Mouse (Mus musculus) limb, embryonic 11.5 days (tissue): ENCODE measurements around the gene Dtd1. TPM values are rescaled to one million over a fixed set of nuclear protein-coding genes. Genes with fewer than 3 reads are reported as not detected.

Experiments
- ATAC-seq: fragments of 200-750 bp; cut with Nextera tagmentation; 2 replicates; pipeline ENCODE4 v1.8.0; 2017; ENCODE audit warnings: low read depth; ENCODE audit not compliant: insufficient number of reproducible peaks, low FRiP score, low TSS enrichment
- DNase-seq: peaks from one replicate; pipeline ENCODE4 v3.0.0-alpha.2; 2015; ENCODE audit warnings: low spot score
- H3K27ac ChIP-seq: fragments of 300-500 bp; sonication (generic); replicated peaks from 2 replicates; pipeline ENCODE4 v1.5.1; 2014; ENCODE audit warnings: low read depth, mild to moderate bottlenecking, low read length
- H3K27me3 ChIP-seq: fragments of 300-500 bp; sonication (generic); 2 replicates; pipeline ENCODE4 v1.6.1; 2014; ENCODE audit warnings: mild to moderate bottlenecking, low read length, mixed read lengths; ENCODE audit not compliant: control insufficient read depth, insufficient read depth
- H3K36me3 ChIP-seq: fragments of 300-500 bp; sonication (generic); 2 replicates; pipeline ENCODE4 v1.6.1; 2014; ENCODE audit warnings: mild to moderate bottlenecking, low read length, moderate library complexity, mixed read lengths; ENCODE audit not compliant: control insufficient read depth, insufficient read depth
- H3K4me1 ChIP-seq: fragments of 300-500 bp; sonication (generic); 2 replicates; pipeline ENCODE4 v1.6.1; 2014; ENCODE audit warnings: low read length, mixed read lengths; ENCODE audit not compliant: control insufficient read depth, insufficient read depth
- H3K4me2 ChIP-seq: fragments of 300-500 bp; sonication (generic); 2 replicates; pipeline ENCODE4 v1.6.1; 2014; ENCODE audit warnings: low read depth, mild to moderate bottlenecking, moderate library complexity; ENCODE audit not compliant: severe bottlenecking
- H3K4me3 ChIP-seq: fragments of 300-500 bp; sonication (generic); 2 replicates; pipeline ENCODE4 v1.5.1; 2014; ENCODE audit warnings: low read depth, low read length
- H3K9ac ChIP-seq: fragments of 300-500 bp; sonication (generic); 2 replicates; pipeline ENCODE4 v1.6.1; 2014; ENCODE audit warnings: mild to moderate bottlenecking, low read length
- H3K9me3 ChIP-seq: fragments of 300-500 bp; sonication (generic); 2 replicates; pipeline ENCODE4 v1.6.1; 2016; ENCODE audit warnings: low read length; ENCODE audit not compliant: control insufficient read depth
- WGBS: fragments of 180-500 bp; shearing (Covaris S2); extraction: QIAGEN DNeasy Blood & Tissue Kit; methylation state at CpG from one replicate; pipeline ENCODE4 v1.1.7; 2014; 5-methylcytosine and 5-hydroxymethylcytosine counted together
- polyA plus RNA-seq: library from polyadenylated mRNA; unstranded; fragments of >200 nt; fragmentation: Nextera tagmentation; extraction: Ambion mirVana; gene quantifications from 2 replicates; pipeline ENCODE4 v1.2.1, GENCODE M21; 2014

The Dtd1 gene
- polyA plus RNA-seq, 1 experiment from 2014 or later, result 40.7 TPM

- no peaks in the 10 kb centered on the region for H3K9me3 ChIP-seq
- H3K4me1 ChIP-seq, result peaks cover 24% of the 10 kb centered on the region
- no peak overlapping the region for H3K4me2 ChIP-seq
- WGBS, result 35% methylated on average over 2 of the region's 2 CpGs
- H3K36me3 ChIP-seq, result no peaks in the 10 kb centered on the region
- H3K27me3 ChIP-seq, result no peaks in the 10 kb centered on the region
- H3K9ac ChIP-seq, result no peak overlapping the region
- no peak overlapping the region for H3K4me3 ChIP-seq
- DNase-seq (no peak), ATAC-seq (peak; percentile 40; the same call in 1 of the 2 replicates)
- peak overlapping the region; percentile 16; the same call in 1 of the 2 replicates for H3K27ac ChIP-seq
Observed at GRCm38 (mm10) chr2:144677229-144677571, 77.5 kb downstream of the Dtd1 start.

GRCm38 (mm10) chr2:144678779-144679178, 79.1 kb downstream of the Dtd1 start:
- peaks cover 24% of the 10 kb centered on the region for H3K4me1 ChIP-seq
- WGBS, result 62% methylated on average over 6 of the region's 6 CpGs

GRCm38 (mm10) chr2:144679394-144679793, 79.7 kb downstream of the Dtd1 start:
- Histone ChIP-seq H3K27me3 (no peaks in the 10 kb centered on the region), H3K4me3 (no peak overlapping the region), H3K4me1 (peaks cover 27% of the 10 kb centered on the region), H3K27ac (no peak overlapping the region), H3K9me3 (no peaks in the 10 kb centered on the region), H3K4me2 (no peak overlapping the region), H3K9ac (no peak overlapping the region), H3K36me3 (no peaks in the 10 kb centered on the region)
- no peak for ATAC-seq
- DNase-seq, result peak; percentile 33
- WGBS, result 34% methylated on average over 3 of the region's 3 CpGs

More at GRCm38 (mm10) chr2:144678779-144679178, 79.1 kb downstream of the Dtd1 start:
- Histone ChIP-seq H3K36me3 (no peaks in the 10 kb centered on the region), H3K27me3 (no peaks in the 10 kb centered on the region), H3K4me3 (no peak overlapping the region), H3K9me3 (no peaks in the 10 kb centered on the region), H3K9ac (no peak overlapping the region), H3K27ac (no peak overlapping the region), H3K4me2 (no peak overlapping the region)
- no peak for DNase-seq
- ATAC-seq, result no peak

GRCm38 (mm10) chr2:144692219-144692732, 92.6 kb downstream of the Dtd1 start:
- Histone ChIP-seq H3K27me3 (no peaks in the 10 kb centered on the region), H3K27ac (no peak overlapping the region), H3K9me3 (no peaks in the 10 kb centered on the region), H3K9ac (no peak overlapping the region), H3K36me3 (no peaks in the 10 kb centered on the region), H3K4me2 (no peak overlapping the region), H3K4me1 (no peaks in the 10 kb centered on the region), H3K4me3 (no peak overlapping the region)
- ATAC-seq (0 out of 2 replicates have a peak, but pooled peaks have one; percentile 3), DNase-seq (no peak)
- WGBS, result 85% methylated on average over 8 of the region's 8 CpGs

- WGBS, result 87% methylated on average over 2 of the region's 2 CpGs
- Histone ChIP-seq H3K4me3 (no peak overlapping the region), H3K9ac (no peak overlapping the region), H3K9me3 (no peaks in the 10 kb centered on the region), H3K4me2 (no peak overlapping the region), H3K27ac (no peak overlapping the region), H3K36me3 (no peaks in the 10 kb centered on the region), H3K27me3 (no peaks in the 10 kb centered on the region), H3K4me1 (no peaks in the 10 kb centered on the region)
- DNase-seq (no peak), ATAC-seq (0 out of 2 replicates have a peak, but pooled peaks have one; percentile 17)
Observed at GRCm38 (mm10) chr2:144692777-144693176, 93.1 kb downstream of the Dtd1 start.

GRCm38 (mm10) chr2:144694923-144695322, 95.2 kb downstream of the Dtd1 start:
- H3K4me1 ChIP-seq, result no peaks in the 10 kb centered on the region
- 98% methylated on average over 2 of the region's 2 CpGs for WGBS
- H3K4me3 ChIP-seq, result no peak overlapping the region
- H3K36me3 ChIP-seq, result no peaks in the 10 kb centered on the region
- no peak overlapping the region for H3K9ac ChIP-seq
- H3K9me3 ChIP-seq, result no peaks in the 10 kb centered on the region
- H3K4me2 ChIP-seq, result no peak overlapping the region
- no peak for DNase-seq
- H3K27ac ChIP-seq, result no peak overlapping the region
- no peaks in the 10 kb centered on the region for H3K27me3 ChIP-seq
- no peak for ATAC-seq

- Histone ChIP-seq H3K4me2 (no peak overlapping the region), H3K9ac (no peak overlapping the region), H3K27me3 (no peaks in the 10 kb centered on the region), H3K36me3 (no peaks in the 10 kb centered on the region), H3K4me3 (no peak overlapping the region), H3K9me3 (no peaks in the 10 kb centered on the region), H3K4me1 (no peaks in the 10 kb centered on the region), H3K27ac (no peak overlapping the region)
- no peak for DNase-seq
- no peak for ATAC-seq
- WGBS, result 93% methylated on average over 12 of the region's 12 CpGs
Observed at GRCm38 (mm10) chr2:144698046-144698445, 98.3 kb downstream of the Dtd1 start.

GRCm38 (mm10) chr2:144700608-144701007, 100.9 kb downstream of the Dtd1 start:
- no peaks in the 10 kb centered on the region for H3K9me3 ChIP-seq
- no peaks in the 10 kb centered on the region for H3K27me3 ChIP-seq
- DNase-seq, result peak; percentile 42
- H3K27ac ChIP-seq, result no peak overlapping the region
- ATAC-seq, result no peak
- no peaks in the 10 kb centered on the region for H3K36me3 ChIP-seq
- 36% methylated on average over 11 of the region's 11 CpGs for whole genome bisulfite sequencing
- H3K9ac ChIP-seq, result no peak overlapping the region
- H3K4me3 ChIP-seq, result no peak overlapping the region
- no peaks in the 10 kb centered on the region for H3K4me1 ChIP-seq
- H3K4me2 ChIP-seq, result no peak overlapping the region
